Mouse (Mus musculus) ES-E14 (cell line): Measurements from ENCODE around the gene Fam126b. TPM values are rescaled to one million over a fixed set of nuclear protein-coding genes. Genes with fewer than 3 reads are reported as not detected.

ENCODE experiments used
- DNase-seq: peaks from one replicate; pipeline ENCODE4 v3.0.0-alpha.2; 2013; ENCODE audit warnings: low read depth, low spot score
- H3K27ac ChIP-seq: 2 replicates; pipeline ENCODE4 v1.5.1; 2012; ENCODE audit warnings: low read depth, mild to moderate bottlenecking, low read length, moderate library complexity, mixed read lengths; ENCODE audit not compliant: poor library complexity, insufficient read depth, severe bottlenecking
- H3K36me3 ChIP-seq: 2 replicates; pipeline ENCODE4 v1.6.1; 2012; ENCODE audit warnings: mild to moderate bottlenecking, low read length, moderate library complexity, mixed read lengths; ENCODE audit not compliant: control insufficient read depth, poor library complexity, insufficient read depth, severe bottlenecking
- H3K4me1 ChIP-seq, 2 experiments: fragments of 150-350 bp in 1 of 2; sonication (generic) in 1 of 2; 2 replicates each; pipeline ENCODE4 v1.6.1; 2012; ENCODE audit warnings: low read length in 2 of 2, mild to moderate bottlenecking in 1 of 2, mixed read lengths in 1 of 2; ENCODE audit not compliant: control insufficient read depth in 2 of 2, insufficient read depth in 2 of 2, poor library complexity in 1 of 2
- H3K4me3 ChIP-seq, 2 experiments: fragments of 150-350 bp in 1 of 2; sonication (generic) in 1 of 2; 2 replicates each; pipeline ENCODE4 v1.5.1; 2012; ENCODE audit warnings: low read length in 2 of 2, low read depth in 1 of 2, mild to moderate bottlenecking in 1 of 2, mixed read lengths in 1 of 2; ENCODE audit not compliant: insufficient read depth in 1 of 2, poor library complexity in 1 of 2, severe bottlenecking in 1 of 2
- H3K9ac ChIP-seq: 2 replicates; pipeline ENCODE4 v1.6.1; 2012; ENCODE audit warnings: low read depth, mild to moderate bottlenecking, low read length, mixed read lengths; ENCODE audit not compliant: poor library complexity, insufficient read depth, severe bottlenecking
- H3K9me3 ChIP-seq: fragments of 150-350 bp; sonication (generic); 2 replicates; pipeline ENCODE4 v1.6.1; 2012; ENCODE audit warnings: low read depth, mild to moderate bottlenecking, low read length; ENCODE audit not compliant: control insufficient read depth, insufficient read depth
- CHD2 ChIP-seq: IDR thresholded peaks from 2 replicates; pipeline ENCODE4 v1.6.1; 2014; ENCODE audit warnings: mild to moderate bottlenecking, low read depth, low read length, inconsistent platforms
- HCFC1 ChIP-seq: IDR thresholded peaks from 2 replicates; pipeline ENCODE4 v1.6.1; 2012; ENCODE audit warnings: low read length, inconsistent platforms, borderline replicate concordance; ENCODE audit not compliant: insufficient read depth
- MAFK ChIP-seq: IDR thresholded peaks from 2 replicates; pipeline ENCODE4 v1.6.1; 2014; ENCODE audit warnings: mild to moderate bottlenecking, low read depth, low read length, inconsistent platforms; ENCODE audit not compliant: insufficient read depth
- ZC3H11A ChIP-seq: IDR thresholded peaks from 2 replicates; pipeline ENCODE4 v1.6.1; 2012; ENCODE audit warnings: low read depth, mild to moderate bottlenecking, inconsistent platforms, low read length, borderline replicate concordance
- ZNF384 ChIP-seq: IDR thresholded peaks from 2 replicates; pipeline ENCODE4 v1.6.1; 2012; ENCODE audit warnings: low read depth, low read length, inconsistent platforms
- in situ Hi-C, 2 experiments: fragments of 600-800 bp; cut with MboI; formaldehyde crosslinking; loops; one replicate each; pipeline ENCODE4 v1.15.1; 2025; ENCODE audit warnings: low sequenced_read_pairs in 2 of 2, inconsistent platforms in 1 of 2; ENCODE audit not compliant: unreplicated experiment in 2 of 2
- total RNA-seq: library from RNA; depleted of rRNA; stranded (reverse); fragments of 300-350 nt; gene quantifications from 2 replicates; pipeline ENCODE4 v1.2.3, GENCODE M21; 2012; rRNA removed

Fam126b gene
- total RNA-seq, 1 experiment = 17.6 TPM

- 0 out of 4 replicates have a peak, but pooled peaks cover 0 to 2% of the 10 kb centered on the region in 2 experiments for H3K4me1 ChIP-seq
- no peak for DNase-seq
- H3K27ac ChIP-seq = no peak overlapping the region
- H3K9me3 ChIP-seq = no peaks in the 10 kb centered on the region
- in situ Hi-C loops = no loop called here
- TF ChIP-seq HCFC1 = no peak
- no peak for TF ChIP-seq ZNF384
- no peak for TF ChIP-seq MAFK
- no peak for TF ChIP-seq CHD2
- TF ChIP-seq ZC3H11A = no peak
- H3K9ac ChIP-seq = no peak overlapping the region
- H3K4me3 ChIP-seq = no peak overlapping the region
- peaks cover 19% of the 10 kb centered on the region for H3K36me3 ChIP-seq
Measured at GRCm38 (mm10) chr1:58498758-58499157, 87.4 kb downstream of the Fam126b start.

DNA sequence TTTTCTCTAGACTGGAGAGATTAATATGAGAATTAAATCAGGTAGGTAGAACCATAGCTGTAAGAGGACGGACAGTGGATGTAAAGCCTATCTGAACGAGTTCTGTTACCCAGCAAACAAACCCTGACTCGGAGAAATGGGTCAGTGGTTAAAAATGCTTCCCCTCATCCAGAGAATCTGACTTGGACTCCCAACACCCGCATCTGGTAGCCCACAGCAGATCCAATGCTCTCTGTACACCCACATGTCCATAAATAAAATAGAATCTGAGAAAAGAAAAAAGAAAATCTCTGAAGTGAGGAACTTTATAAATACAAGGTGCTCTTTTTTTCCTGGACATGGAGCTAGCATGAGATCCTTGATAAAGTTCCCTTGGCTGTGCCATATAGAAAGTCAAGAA lies 88.4 kb downstream of the Fam126b start:
- in situ Hi-C loops = no loop called here
- TF ChIP-seq MAFK (no peak), ZNF384 (no peak), CHD2 (no peak), ZC3H11A (no peak), HCFC1 (no peak)
- Histone ChIP-seq H3K36me3 (peaks cover 19% of the 10 kb centered on the region), H3K4me3 (no peak overlapping the region), H3K4me1 (no peaks in the 10 kb centered on the region), H3K9me3 (no peaks in the 10 kb centered on the region), H3K9ac (no peak overlapping the region), H3K27ac (no peak overlapping the region)
- DNase-seq = no peak

DNA sequence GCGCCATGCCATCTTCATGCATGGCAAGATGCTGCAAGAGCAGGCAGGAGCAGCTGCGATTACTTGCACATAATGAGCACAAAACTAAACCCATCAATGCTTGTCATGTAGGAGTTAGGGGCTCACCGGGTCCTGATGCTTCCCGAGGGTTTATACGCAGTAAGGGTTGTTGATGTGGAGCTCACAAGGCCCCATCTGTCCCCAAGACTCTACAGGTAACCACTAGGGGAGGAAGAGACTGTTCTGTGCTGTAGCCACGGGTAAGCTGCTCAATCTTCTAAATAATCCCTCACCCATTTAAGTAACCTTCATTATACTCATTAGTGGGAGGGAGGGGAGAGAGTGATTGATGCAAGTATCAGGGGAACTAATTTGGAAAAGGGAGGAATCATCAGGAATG lies 90.5 kb downstream of the Fam126b start:
- no peak for TF ChIP-seq ZNF384
- no peak for TF ChIP-seq ZC3H11A
- Histone ChIP-seq H3K4me1 (no peaks in the 10 kb centered on the region), H3K4me3 (no peak overlapping the region), H3K36me3 (peaks cover 19% of the 10 kb centered on the region), H3K27ac (no peak overlapping the region), H3K9ac (no peak overlapping the region), H3K9me3 (no peaks in the 10 kb centered on the region)
- no peak for DNase-seq
- in situ Hi-C loops = no loop called here

GRCm38 (mm10) chr1:58482647-58483046 lies 103.5 kb downstream of the Fam126b start:
- peaks cover 35% of the 10 kb centered on the region for H3K36me3 ChIP-seq
- no peak overlapping the region for H3K4me3 ChIP-seq
- H3K9ac ChIP-seq = no peak overlapping the region
- H3K9me3 ChIP-seq = no peaks in the 10 kb centered on the region
- H3K4me1 ChIP-seq = no peaks in the 10 kb centered on the region
- TF ChIP-seq ZC3H11A (no peak), MAFK (no peak), ZNF384 (no peak), HCFC1 (no peak), CHD2 (no peak)
- in situ Hi-C loops = no loop called here
- no peak for DNase-seq
- no peak overlapping the region for H3K27ac ChIP-seq

GRCm38 (mm10) chr1:58475662-58476061 lies 110.5 kb downstream of the Fam126b start:
- Histone ChIP-seq H3K9ac (no peak overlapping the region), H3K36me3 (peaks cover 44% of the 10 kb centered on the region), H3K9me3 (no peaks in the 10 kb centered on the region), H3K4me1 (no peaks in the 10 kb centered on the region), H3K27ac (no peak overlapping the region), H3K4me3 (no peak overlapping the region; a peak in 1 of 4 replicates)
- TF ChIP-seq HCFC1 (no peak), MAFK (no peak), ZNF384 (no peak), CHD2 (no peak), ZC3H11A (no peak)
- in situ Hi-C loops = no loop called here
- DNase-seq = no peak

Other genes with a start within 250 kb of the Fam126b start
- gene Bzw1, start 193.4 kb downstream of the Fam126b start, total RNA-seq = 101 and 167 TPM in 2 replicates
- 137 and 181 TPM in 2 replicates for gene Clk1, start 162.3 kb downstream of the Fam126b start, total RNA-seq
- gene Nif3l1, start 141.2 kb downstream of the Fam126b start, total RNA-seq = 26.6 and 32.7 TPM in 2 replicates
- 30.1 and 48.5 TPM in 2 replicates for gene Ppil3, start 140.8 kb downstream of the Fam126b start, total RNA-seq
- 49.9 and 71.3 TPM in 2 replicates for gene Orc2, start 81.2 kb downstream of the Fam126b start, total RNA-seq
- gene Ndufb3, start 61 bp upstream of the Fam126b start, total RNA-seq = 120 and 124 TPM in 2 replicates
- gene Als2cr12, start 109.7 kb upstream of the Fam126b start, total RNA-seq = 0.22 TPM in 1 of 2 replicates, not detected in the other
- gene Cflar, start 125.2 kb upstream of the Fam126b start, total RNA-seq = 12.9 and 16.4 TPM in 2 replicates
- 1.6 and 2.5 TPM in 2 replicates for gene Casp8, start 209.1 kb upstream of the Fam126b start, total RNA-seq